Mouse (Mus musculus) liver, postnatal 0 days (tissue): Measurements from ENCODE around the gene Ddx6. TPM values are rescaled to one million over a fixed set of nuclear protein-coding genes. Genes with fewer than 3 reads are reported as not detected.

Source experiments
- ATAC-seq: fragments of 200-750 bp; cut with Nextera tagmentation; 2 replicates; pipeline ENCODE4 v1.8.0; 2017; ENCODE audit warnings: mild to moderate bottlenecking, moderate library complexity
- DNase-seq: peaks from one replicate; pipeline ENCODE4 v3.0.0-alpha.2; 2016
- H3K27ac ChIP-seq: fragments of 300-500 bp; sonication (generic); 2 replicates; pipeline ENCODE4 v1.5.1; 2014; ENCODE audit warnings: antibody characterized with exemption, moderate library complexity, mild to moderate bottlenecking, low read depth
- H3K27me3 ChIP-seq: fragments of 300-500 bp; sonication (generic); 2 replicates; pipeline ENCODE4 v1.6.1; 2014; ENCODE audit warnings: low read length, control low read depth, mixed read lengths; ENCODE audit not compliant: insufficient read depth
- H3K36me3 ChIP-seq: fragments of 300-500 bp; sonication (generic); replicated peaks from 2 replicates; pipeline ENCODE4 v1.6.1; 2014; ENCODE audit warnings: mild to moderate bottlenecking, control low read depth, low read length, moderate library complexity, mixed read lengths; ENCODE audit not compliant: insufficient read depth
- H3K4me1 ChIP-seq: fragments of 300-500 bp; sonication (generic); 2 replicates; pipeline ENCODE4 v1.6.1; 2014; ENCODE audit warnings: antibody characterized with exemption, mild to moderate bottlenecking, control low read depth; ENCODE audit not compliant: insufficient read depth
- H3K4me2 ChIP-seq: fragments of 300-500 bp; sonication (generic); 2 replicates; pipeline ENCODE4 v1.6.1; 2014; ENCODE audit warnings: low read depth, mild to moderate bottlenecking, low read length, moderate library complexity, mixed read lengths
- H3K4me3 ChIP-seq: fragments of 300-500 bp; sonication (generic); 2 replicates; pipeline ENCODE4 v1.5.1; 2014; ENCODE audit warnings: low read depth, low read length
- H3K9ac ChIP-seq: fragments of 300-500 bp; sonication (generic); replicated peaks from 2 replicates; pipeline ENCODE4 v1.6.1; 2014; ENCODE audit warnings: mild to moderate bottlenecking, moderate library complexity
- H3K9me3 ChIP-seq: fragments of 300-500 bp; sonication (generic); 2 replicates; pipeline ENCODE4 v1.6.1; 2016; ENCODE audit warnings: mild to moderate bottlenecking, control low read depth, low read length, mixed read lengths
- CTCF ChIP-seq: sonication (generic); IDR thresholded peaks from 2 replicates; pipeline ENCODE4 v1.5.1; 2016; ENCODE audit warnings: antibody characterized with exemption, low read depth
- EP300 ChIP-seq: IDR thresholded peaks from 2 replicates; pipeline ENCODE4 v1.6.1; 2016; ENCODE audit warnings: antibody characterized with exemption, low read depth, mild to moderate bottlenecking
- WGBS: fragments of 180-500 bp; shearing (Covaris S2); extraction: QIAGEN DNeasy Blood & Tissue Kit; methylation state at CpG from one replicate; pipeline ENCODE4 v1.1.7; 2014; ENCODE audit not compliant: insufficient replicate concordance; 5-methylcytosine and 5-hydroxymethylcytosine counted together
- polyA plus RNA-seq: library from polyadenylated mRNA; unstranded; fragments of >200 nt; fragmentation: Nextera tagmentation; extraction: Ambion mirVana; gene quantifications from 2 replicates; pipeline ENCODE4 v1.2.1, GENCODE M21; 2015

Ddx6 gene
- 5.3 and 6.3 TPM in 2 replicates for polyA plus RNA-seq

- no peak for DNase-seq
- Histone ChIP-seq H3K4me1 (peaks cover 21% of the 10 kb centered on the region), H3K27me3 (no peaks in the 10 kb centered on the region), H3K9ac (peak within 1 kb of the TSS; percentile 100), H3K4me3 (peak within 1 kb of the TSS; percentile 99), H3K36me3 (peaks cover 23% of the 10 kb centered on the region), H3K9me3 (no peaks in the 10 kb centered on the region), H3K27ac (peak within 1 kb of the TSS; percentile 100), H3K4me2 (peak within 1 kb of the TSS; percentile 74)
- under 1% methylated on average over 62 of the region's 80 CpGs for WGBS
- peak; percentile 75 for ATAC-seq
- TF ChIP-seq CTCF, result no peak
- no peak for TF ChIP-seq EP300
Measured at GRCm38 (mm10) chr9:44604779-44605615, at the start of gene Ddx6. TSS of gene Ddx6 (plus strand) at chr9:44604892.

- H3K4me3 ChIP-seq, result no peak within 1 kb of the TSS
- no peak for DNase-seq
- peak within 1 kb of the TSS; percentile 66 for H3K27ac ChIP-seq
- H3K4me1 ChIP-seq, result peaks cover 25% of the 10 kb centered on the region
- peak; percentile 69 for ATAC-seq
- 43% methylated on average over 4 of the region's 4 CpGs for WGBS
- no peaks in the 10 kb centered on the region for H3K36me3 ChIP-seq
- H3K27me3 ChIP-seq, result no peaks in the 10 kb centered on the region
- H3K9me3 ChIP-seq, result no peaks in the 10 kb centered on the region
- TF ChIP-seq EP300 (peak; percentile 95), CTCF (no peak)
- peak within 1 kb of the TSS; percentile 33; the same call in 1 of the 2 replicates for H3K4me2 ChIP-seq
- 0 out of 2 replicates have a peak within 1 kb of the TSS, but pooled peaks have one; percentile 38 for H3K9ac ChIP-seq
Measured at GRCm38 (mm10) chr9:44561597-44561996, 43.1 kb upstream of the Ddx6 start, which contains the start of gene Cxcr5. TSS of gene Cxcr5 (minus strand) at chr9:44561877.

GRCm38 (mm10) chr9:44562936-44563335 lies 41.8 kb upstream of the Ddx6 start:
- Histone ChIP-seq H3K9ac (0 out of 2 replicates have a peak overlapping the region, but pooled peaks have one; percentile 38), H3K4me1 (peaks cover 29% of the 10 kb centered on the region), H3K36me3 (no peaks in the 10 kb centered on the region), H3K4me3 (no peak overlapping the region), H3K4me2 (no peak overlapping the region; the same call in 1 of the 2 replicates), H3K27me3 (no peaks in the 10 kb centered on the region), H3K9me3 (no peaks in the 10 kb centered on the region), H3K27ac (peak overlapping the region; percentile 66)
- peak; percentile 56 for ATAC-seq
- TF ChIP-seq CTCF (no peak), EP300 (0 out of 2 replicates have a peak, but pooled peaks have one; percentile 26)
- DNase-seq, result no peak
- 51% methylated on average over 12 of the region's 12 CpGs for WGBS

- no peaks in the 10 kb centered on the region for H3K36me3 ChIP-seq
- TF ChIP-seq CTCF, result peak; percentile 41; the same call in 1 of the 2 replicates
- TF ChIP-seq EP300, result peak; percentile 82
- H3K9me3 ChIP-seq, result no peaks in the 10 kb centered on the region
- peak overlapping the region; percentile 58 for H3K4me2 ChIP-seq
- no peak overlapping the region for H3K4me3 ChIP-seq
- H3K27ac ChIP-seq, result peak overlapping the region; percentile 63
- no peaks in the 10 kb centered on the region for H3K27me3 ChIP-seq
- DNase-seq, result no peak
- ATAC-seq, result peak; percentile 67
- H3K9ac ChIP-seq, result peak overlapping the region; percentile 42; the same call in 1 of the 2 replicates
- peaks cover 36% of the 10 kb centered on the region for H3K4me1 ChIP-seq
- 36% methylated on average over 6 of the region's 6 CpGs for WGBS
Measured at GRCm38 (mm10) chr9:44565367-44565766, 39.3 kb upstream of the Ddx6 start.

- Histone ChIP-seq H3K4me1 (peaks cover 26% of the 10 kb centered on the region), H3K27ac (peak overlapping the region; percentile 84), H3K4me2 (peak overlapping the region; percentile 41), H3K36me3 (no peaks in the 10 kb centered on the region), H3K9me3 (no peaks in the 10 kb centered on the region), H3K4me3 (peak overlapping the region; percentile 3; the same call in 1 of the 2 replicates), H3K27me3 (no peaks in the 10 kb centered on the region), H3K9ac (peak overlapping the region; percentile 32; the same call in 1 of the 2 replicates)
- TF ChIP-seq CTCF (no peak), EP300 (no peak)
- ATAC-seq (peak; percentile 35), DNase-seq (no peak)
- 49% methylated on average over 9 of the region's 9 CpGs for WGBS
Measured at GRCm38 (mm10) chr9:44567338-44568082, 37.2 kb upstream of the Ddx6 start.

- Histone ChIP-seq H3K4me1 (peaks cover 23% of the 10 kb centered on the region), H3K9ac (peak overlapping the region; percentile 32; the same call in 1 of the 2 replicates), H3K36me3 (no peaks in the 10 kb centered on the region), H3K9me3 (no peaks in the 10 kb centered on the region), H3K27ac (peak overlapping the region; percentile 84), H3K27me3 (no peaks in the 10 kb centered on the region), H3K4me3 (peak overlapping the region; percentile 3; the same call in 1 of the 2 replicates), H3K4me2 (peak overlapping the region; percentile 41)
- no peak for TF ChIP-seq EP300
- no peak for TF ChIP-seq CTCF
- peak; percentile 40 for DNase-seq
- 20% methylated on average over 7 of the region's 7 CpGs for WGBS
- no peak; the same call in 1 of the 2 replicates for ATAC-seq
Measured at GRCm38 (mm10) chr9:44568083-44568455, 36.6 kb upstream of the Ddx6 start.
